Mouse (Mus musculus) heart, postnatal 10 days (tissue): ENCODE results near the gene Pla2g4a. TPM values are rescaled to one million over a fixed set of nuclear protein-coding genes. Genes with fewer than 3 reads are reported as not detected.

ENCODE experiments used
- total RNA-seq, 2 experiments: library from RNA; stranded (reverse); gene quantifications; 2 replicates each; pipeline ENCODE4 v1.2.3; 2021

Gene Pla2g4a
- total RNA-seq, 2 experiments from 2014 or later, result 3.8 to 4.7 TPM

Other genes with a start within 250 kb of the Pla2g4a start
- gene Ptgs2, start 138.7 kb upstream of the Pla2g4a start, total RNA-seq, result under 1 TPM; 0.65 to 0.67 TPM